Mouse (Mus musculus) cerebral cortex, adult 2 months (tissue): Measurements from ENCODE around the gene Best2.

Experiments used
- WGBS: fragments of 180-500 bp; shearing (Covaris S2); methylation state at CpG from one replicate; pipeline ENCODE4 v1.1.7; 2018; 5-methylcytosine and 5-hydroxymethylcytosine counted together

The Best2 gene

DNA sequence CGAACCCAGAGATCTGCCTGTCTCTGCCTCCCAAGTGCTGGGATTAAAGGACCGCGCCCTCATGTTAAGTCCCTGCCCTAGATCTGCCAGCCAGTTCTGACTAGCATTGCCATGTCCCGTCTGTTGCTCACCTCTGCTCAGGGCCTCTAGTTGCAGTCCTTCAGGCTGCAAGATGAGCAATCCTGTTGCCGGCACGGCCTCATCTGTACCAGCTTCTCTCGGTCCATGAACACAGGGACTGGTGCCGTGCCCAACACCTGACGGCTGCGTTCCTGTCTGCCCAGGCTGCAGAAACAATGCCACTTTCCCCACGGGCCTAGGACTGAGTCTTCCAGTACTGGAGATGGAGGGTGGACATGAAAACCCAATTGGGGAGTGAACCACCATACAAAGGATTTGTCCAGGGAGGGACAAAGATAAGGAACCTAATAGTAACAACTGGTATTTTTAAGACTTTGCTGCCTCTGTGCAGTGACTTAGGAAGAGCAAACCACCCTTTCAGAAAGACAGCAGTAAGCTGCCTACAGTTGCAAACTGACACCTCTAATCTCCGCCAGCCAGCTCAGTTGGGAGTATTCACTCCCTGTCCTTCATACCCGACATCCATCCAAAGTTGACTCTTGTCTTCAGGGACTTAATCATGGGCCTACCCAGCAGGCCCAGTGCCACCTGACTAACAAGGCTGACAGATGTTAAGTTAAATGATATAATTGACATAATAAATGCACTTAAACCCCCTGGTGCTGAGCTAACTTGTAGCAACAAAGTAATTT, 46.6 kb downstream of the Best2 start:
- WGBS: 89% methylated on average over 13 of the region's 13 CpGs

- WGBS: 58% methylated on average over 3 of the region's 3 CpGs
These were observed 47.7 kb downstream of the Best2 start for GRCm38 (mm10) chr8:84966603-84967002.

DNA sequence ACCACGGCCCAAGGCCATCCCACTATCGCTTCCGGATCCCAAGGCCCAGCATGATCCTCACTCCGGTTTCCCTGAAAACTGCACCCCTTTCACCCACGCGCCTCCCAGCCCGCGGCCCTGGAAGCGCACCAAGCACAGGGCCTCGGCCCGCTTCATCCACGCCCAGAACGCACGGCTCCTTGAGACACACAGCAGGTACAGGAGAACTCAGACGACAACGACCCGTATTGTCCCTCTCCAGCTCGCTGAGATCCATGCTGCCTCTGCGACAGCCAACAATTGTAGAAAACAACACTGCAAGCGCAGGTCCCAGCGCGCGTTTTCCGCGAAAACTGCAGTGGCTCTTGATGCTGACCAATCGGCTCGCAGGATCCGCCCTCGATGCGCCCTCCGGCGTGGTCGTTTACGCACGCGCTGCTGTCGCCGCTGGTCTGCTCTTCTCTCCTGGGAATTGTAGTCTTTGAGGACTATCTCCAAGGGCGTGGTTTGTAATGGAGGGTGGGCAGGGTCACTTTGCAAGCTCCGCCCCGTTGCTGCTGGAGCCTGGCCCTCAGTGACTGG, 48.5 kb downstream of the Best2 start:
- under 1% methylated on average over 41 of the region's 41 CpGs for whole genome bisulfite sequencing

DNA sequence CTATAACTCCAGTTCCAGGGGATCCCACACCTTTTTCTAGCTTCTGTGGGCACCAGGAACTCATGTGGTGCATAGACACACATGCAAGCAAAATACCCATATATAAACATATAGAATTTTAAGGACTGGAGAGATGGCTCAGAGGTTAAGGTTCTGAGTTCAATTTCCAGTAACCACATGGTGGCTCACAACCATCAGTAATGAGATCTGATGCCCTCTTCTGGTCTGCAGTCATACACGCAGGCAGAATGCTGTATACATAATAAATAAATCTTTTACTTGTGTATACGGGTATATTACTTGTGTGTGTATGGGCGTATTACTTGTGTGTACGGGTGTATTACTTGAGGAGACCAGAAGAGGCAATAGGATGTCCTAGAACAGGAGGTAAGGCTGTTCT, 50.4 kb downstream of the Best2 start:
- 84% methylated on average over 4 of the region's 4 CpGs for WGBS

- WGBS: 91% methylated on average over 7 of the region's 7 CpGs
These were observed 54.5 kb downstream of the Best2 start for GRCm38 (mm10) chr8:84959811-84960210.
